Mouse (Mus musculus) activated CD4-positive, CD25-positive, alpha-beta regulatory T cell, adult 4 months (primary cell): Measurements from ENCODE around the gene Prss8. TPM values are rescaled to one million over a fixed set of nuclear protein-coding genes. Genes with fewer than 3 reads are reported as not detected.
"Not testable (repeated sequence)": the region's sequence is repeated elsewhere in the genome, so short reads cannot be mapped to it uniquely, and the experiment has no call there.

Source experiments
- ATAC-seq: one replicate; pipeline ENCODE4 v1.8.0; 2017
- polyA plus RNA-seq, 2 experiments: library from polyadenylated mRNA; unstranded; fragments of 100-300 nt; shearing (Covaris generic); gene quantifications; one replicate each; pipeline ENCODE4 v1.2.1; 2017

The Prss8 gene
- not detected for polyA plus RNA-seq

DNA sequence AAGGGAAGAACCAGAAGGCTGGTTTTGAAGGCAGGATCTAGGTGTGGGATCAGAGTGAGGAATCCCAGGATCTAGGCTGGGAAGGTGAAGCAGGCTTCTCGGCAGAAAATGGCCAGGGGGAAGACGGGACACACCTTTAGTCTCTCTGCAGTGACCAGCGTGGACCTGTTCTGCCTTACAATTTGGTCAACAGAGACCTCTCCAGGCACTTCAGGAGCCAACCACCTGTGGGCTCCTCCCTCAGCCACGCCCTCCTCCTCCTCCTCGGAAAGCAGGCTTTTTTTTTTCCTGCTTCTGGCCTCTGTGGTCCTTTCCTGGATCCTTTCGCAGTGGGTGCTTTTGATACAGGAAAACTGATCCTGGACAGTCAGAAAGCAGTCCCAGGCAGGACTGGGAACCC lies at the start of gene Prss8:
TSS of gene Prss8 (minus strand) at position 182 of the 400 bp plus-strand sequence.
- no peak for ATAC-seq

DNA sequence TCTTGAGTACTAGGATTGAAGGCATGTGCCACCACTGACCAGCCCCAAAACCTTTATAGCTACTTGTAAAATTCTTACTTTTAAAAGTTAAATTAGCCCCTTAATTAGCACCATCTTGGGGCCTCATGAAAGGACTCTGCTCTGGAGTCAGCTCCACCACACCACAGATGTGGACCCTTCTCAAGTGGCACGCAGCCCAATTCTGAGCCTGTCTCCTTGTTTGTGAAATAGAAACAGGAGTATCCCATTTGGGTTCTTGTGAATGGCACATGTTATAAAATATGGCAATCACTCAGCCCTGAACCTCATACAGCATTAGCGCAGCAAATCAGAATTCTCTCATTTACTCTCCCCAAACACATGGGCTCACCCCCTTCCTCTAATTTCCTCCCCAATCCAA lies 49.0 kb upstream of the Prss8 start:
- ATAC-seq: no peak

GRCm38 (mm10) chr7:127974413-127974930 lies 44.6 kb upstream of the Prss8 start:
- no peak for ATAC-seq

DNA sequence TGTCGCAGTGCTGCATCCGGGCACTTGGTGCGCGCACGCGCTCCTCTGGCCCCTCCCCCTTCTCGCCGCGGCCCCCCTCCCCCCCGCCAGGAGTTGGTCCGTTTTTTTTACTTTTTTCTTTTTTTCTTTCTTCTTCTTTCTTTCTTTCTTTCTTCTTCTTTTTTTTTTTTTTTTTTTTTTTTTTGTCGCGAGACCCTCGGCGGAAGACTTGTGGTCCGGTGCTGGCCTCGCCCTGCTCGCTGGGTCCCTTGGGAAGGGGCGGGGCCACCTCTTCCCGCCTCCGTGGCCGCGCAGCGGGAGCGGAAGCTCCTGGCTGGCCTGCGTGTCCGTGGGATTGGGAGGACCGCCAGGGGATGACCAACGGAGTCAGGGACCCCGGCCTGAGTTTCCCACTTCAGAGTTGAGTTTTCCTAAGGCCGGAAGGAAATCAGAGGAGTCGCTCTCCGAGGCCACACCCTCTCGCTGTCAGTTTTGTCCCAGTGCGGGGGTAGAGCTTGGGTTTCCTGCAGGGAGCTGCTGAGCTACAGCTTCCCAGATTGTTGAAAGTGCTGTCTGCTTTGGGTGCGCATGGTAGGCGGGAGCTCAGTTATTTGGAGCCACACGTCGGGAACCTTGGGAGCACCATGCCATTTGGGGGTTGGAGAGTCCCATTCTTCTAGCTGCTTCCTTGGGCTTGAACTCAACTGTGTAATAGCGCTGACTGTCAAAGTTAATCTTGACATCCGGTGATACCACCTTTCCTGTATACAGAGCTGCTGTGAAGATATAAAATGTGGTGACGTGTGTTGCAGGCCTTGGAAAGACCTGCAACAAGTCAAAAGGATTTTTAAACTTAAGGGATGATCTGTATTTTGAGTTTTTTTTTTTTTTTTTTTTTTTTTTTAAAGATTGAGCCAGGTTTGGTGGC lies 38.3 kb upstream of the Prss8 start:
- peak; percentile 55 for ATAC-seq

- peak; percentile 82 for ATAC-seq
These were observed 37.4 kb upstream of the Prss8 start, which contains the start of gene Fus for GRCm38 (mm10) chr7:127967004-127967921. Gene Fus, plus strand, starts transcription at chr7:127967457.

GRCm38 (mm10) chr7:127966371-127966918 lies 36.5 kb upstream of the Prss8 start:
- no peak for ATAC-seq

- ATAC-seq: no peak
These were observed 29.5 kb upstream of the Prss8 start for GRCm38 (mm10) chr7:127959364-127959763.

DNA sequence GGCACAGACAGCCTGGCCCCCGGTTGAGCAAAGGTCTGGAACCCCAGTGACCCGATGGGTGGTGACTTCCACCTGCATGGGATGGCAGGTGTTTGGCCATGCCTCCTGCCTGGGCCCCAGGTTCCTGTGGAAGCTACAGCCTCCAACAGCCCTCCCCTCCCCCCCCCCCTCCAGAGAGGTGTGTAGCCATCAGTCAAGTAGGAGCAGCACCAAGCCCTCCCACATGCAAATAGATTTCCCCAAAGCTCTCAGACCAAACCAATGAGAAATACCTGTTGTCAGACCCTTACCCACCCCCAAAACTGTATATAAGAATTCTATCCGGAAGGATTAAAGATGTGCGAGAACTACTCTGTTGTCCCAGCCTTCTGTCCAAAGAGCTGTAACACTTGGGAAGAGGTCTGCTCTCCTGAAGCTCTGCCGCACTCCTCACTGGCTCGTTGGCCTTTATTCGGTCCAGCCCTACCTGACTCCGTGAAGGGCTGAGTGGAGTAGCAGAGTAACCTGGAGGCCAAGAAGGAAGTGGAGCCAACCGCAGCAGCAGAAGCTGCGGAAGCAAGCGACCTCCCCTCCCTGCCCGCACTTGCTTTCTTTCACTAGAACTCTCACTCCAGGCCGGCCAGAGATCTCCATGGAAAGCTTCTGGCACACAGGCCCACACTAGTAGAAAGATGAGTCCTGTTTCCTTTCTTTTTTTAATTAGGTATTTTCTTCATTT lies 23.1 kb upstream of the Prss8 start:
- ATAC-seq: peak; percentile 46

DNA sequence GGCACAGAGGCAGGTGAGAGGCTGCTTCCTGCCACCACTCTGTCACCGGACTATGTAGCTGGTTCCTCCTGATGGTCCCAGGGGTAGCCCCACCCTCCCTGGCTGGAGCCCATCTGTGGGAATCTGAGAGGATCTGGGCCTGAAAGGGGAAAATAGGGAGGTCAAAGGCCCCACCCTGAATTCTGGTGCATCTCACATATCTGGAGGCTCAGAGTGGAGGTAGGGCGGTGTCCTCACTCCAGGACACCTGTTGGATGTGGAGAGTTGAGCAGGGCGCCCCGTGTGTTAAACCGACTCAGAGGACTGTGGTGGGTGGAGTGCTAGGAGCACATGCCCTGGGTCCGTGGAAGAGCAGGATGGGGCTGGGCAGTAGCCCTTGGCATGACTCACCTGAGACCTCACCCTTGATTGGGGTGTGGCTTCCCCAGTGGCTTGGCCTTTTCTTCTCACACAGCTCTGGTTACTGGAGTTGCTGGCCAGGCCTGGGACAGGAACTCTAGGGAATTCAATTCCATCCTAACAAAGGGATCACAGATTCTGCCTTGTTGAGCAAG lies 16.6 kb upstream of the Prss8 start, which contains the start of gene Prss36:
TSS of gene Prss36 (minus strand) at position 256 of the 554 bp plus-strand sequence.
- no peak for ATAC-seq

- no peak for ATAC-seq
These were observed 14.7 kb upstream of the Prss8 start for GRCm38 (mm10) chr7:127944614-127945013.

GRCm38 (mm10) chr7:127942097-127942496 lies 12.2 kb upstream of the Prss8 start:
- not testable (repeated sequence) for ATAC-seq

DNA sequence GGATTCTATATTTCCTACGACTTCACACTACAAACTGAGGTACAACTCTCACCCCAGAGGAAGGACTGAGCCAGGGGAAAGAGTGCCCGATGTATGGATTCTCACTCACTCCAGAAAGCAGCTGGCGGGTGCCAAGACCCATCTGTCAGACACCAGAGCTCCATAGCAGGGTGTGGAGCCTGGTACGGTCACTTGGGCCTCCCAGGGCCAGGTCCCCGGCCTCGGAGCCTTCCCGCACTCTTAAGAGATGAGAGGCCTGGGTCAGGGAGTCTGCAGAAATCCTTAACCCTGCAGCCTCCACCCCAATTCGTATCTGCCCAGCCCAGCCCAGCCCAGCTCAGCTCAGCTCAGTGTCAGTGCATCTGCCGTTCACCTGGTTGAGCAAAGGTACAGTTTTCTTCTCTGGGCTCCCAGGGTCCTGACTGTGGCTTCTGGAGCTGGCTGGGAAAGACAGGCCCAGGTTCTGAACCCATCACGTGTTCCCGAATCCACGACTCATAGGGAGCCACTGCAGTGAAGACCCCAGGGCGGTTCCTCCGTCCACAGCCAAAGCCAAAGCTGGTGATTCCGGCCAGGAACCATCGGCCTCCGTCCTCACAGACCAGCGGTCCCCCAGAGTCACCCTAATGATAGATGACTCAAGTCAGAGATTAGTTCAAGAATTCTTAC lies 6.4 kb upstream of the Prss8 start:
- ATAC-seq: no peak

DNA sequence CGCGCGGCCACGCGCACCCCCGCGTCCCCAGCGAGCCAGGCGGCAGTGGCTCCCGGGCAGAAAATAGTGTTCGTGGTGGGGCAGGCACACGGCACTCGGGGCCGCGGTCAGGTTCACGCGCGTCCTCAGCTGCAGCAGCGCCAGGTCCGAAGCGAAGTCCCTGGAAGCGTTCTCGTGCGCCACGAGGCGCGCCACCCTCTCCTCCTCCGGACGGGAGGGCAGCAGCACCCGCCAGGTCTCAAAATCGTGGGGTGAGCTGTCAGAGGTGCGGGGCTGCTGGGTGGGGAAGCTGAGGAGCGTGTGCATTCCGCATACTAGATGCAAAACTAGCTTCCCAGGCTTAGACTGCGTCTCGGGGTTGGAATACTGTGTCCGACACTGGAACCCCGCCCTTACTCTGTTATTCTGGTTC lies 5.8 kb upstream of the Prss8 start:
- peak; percentile 34 for ATAC-seq

DNA sequence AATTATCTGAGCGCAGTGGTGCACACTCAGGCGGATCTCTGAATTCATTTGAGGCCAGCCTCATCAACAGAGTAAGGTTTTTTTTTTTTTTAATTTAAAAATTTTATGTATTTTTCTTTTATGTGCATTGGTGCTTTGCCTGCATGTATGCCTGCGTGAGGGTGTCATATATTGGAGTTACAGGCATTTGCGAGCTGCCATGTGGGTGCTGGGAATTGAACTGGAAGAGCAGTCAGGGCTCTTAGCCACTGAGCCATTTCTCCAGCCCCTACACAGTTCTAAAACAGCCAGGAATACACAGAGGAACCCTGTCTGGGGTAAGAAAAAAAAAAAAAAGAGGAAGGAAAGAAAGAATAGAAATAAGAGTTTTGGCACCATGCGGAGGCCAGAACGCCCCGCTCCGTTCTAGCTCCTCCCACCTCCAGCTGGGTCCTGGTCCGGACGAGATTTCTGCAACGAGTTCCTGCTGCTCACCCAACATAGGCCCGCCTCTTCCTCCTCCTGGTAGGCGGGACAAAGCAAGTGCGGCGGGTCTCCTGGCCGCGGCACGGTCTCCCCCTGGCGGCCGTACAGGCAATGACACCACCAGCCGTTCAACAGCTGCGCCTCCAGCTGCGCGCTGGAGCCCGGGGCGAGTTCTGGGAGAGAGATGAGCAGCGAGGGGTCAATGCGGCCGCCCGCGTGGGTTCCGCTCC lies 5.3 kb upstream of the Prss8 start:
- ATAC-seq: peak; percentile 97

GRCm38 (mm10) chr7:127934075-127934474 lies 4.2 kb upstream of the Prss8 start:
- no peak for ATAC-seq

- ATAC-seq: no peak
These were observed 2.5 kb upstream of the Prss8 start for GRCm38 (mm10) chr7:127932273-127933031.

DNA sequence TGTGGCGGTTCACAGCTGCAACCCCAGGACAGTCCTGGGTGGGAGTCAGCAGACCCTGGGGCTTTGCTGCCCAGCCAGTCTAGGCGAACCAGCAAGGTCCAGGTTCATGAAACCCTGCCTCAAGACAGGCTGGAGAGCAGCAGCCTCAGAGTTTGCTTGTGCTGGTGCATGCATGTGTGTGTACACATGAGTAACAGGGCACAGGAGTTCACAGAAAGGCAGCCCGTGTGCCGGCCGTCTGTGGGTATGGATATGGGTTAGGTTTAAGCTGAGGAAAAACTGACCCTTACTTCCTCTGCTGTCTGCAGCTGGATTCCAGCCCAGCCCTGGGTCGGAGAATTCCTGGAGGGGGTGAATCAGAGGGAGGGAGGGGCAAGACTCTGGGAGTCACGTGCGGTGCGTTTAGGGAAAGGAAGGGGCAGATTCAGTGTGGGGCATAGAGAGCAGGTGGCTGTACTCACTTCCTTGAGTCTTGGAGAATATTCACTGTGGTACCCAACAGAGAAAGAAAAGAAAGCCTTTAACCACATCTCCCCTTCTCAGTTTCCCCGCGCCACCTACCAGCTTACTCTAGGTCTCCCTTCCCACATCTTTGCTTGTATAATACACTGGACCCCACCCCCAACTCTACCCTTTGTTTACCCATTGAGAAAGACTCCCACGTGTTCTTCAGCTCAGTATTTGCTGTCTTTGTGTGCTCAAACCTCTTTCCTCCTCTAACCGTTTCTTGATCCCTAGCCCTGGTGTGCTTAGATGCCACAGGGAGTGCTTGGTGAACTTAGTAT lies 1.6 kb upstream of the Prss8 start:
- no peak for ATAC-seq

GRCm38 (mm10) chr7:127930636-127931035 lies 732 bp upstream of the Prss8 start:
- no peak for ATAC-seq

GRCm38 (mm10) chr7:127928596-127928995 lies 1.3 kb downstream of the Prss8 start:
- no peak for ATAC-seq
